Mouse (Mus musculus) bone marrow macrophage, adult 2 months (primary cell): ENCODE measurements at regions not wholly inside any gene's neighbourhood (a gene's known extent, or its start where the extent isn't known, plus 50 kb on each side); places are given as distances from the start of the nearest gene placed in this dataset.
"Not testable (repeated sequence)": the region's sequence is repeated elsewhere in the genome, so short reads cannot be mapped to it uniquely, and the experiment has no call there.

Source experiments
- CTCF ChIP-seq: IDR thresholded peaks from 2 replicates; pipeline ENCODE4 v1.5.1; 2012; ENCODE audit warnings: low read depth, mild to moderate bottlenecking, low read length, moderate library complexity
- POLR2A ChIP-seq: IDR thresholded peaks from 2 replicates; pipeline ENCODE4 v1.6.1; 2012; ENCODE audit warnings: mild to moderate bottlenecking, low read depth, low read length, borderline replicate concordance

- TF ChIP-seq CTCF, POLR2A: not testable (repeated sequence)
Observed at GRCm38 (mm10) chr17:50419551-50419950, 89.7 kb upstream of the Plcl2 start.
